Mouse (Mus musculus) c-Kit-negative CD71-positive TER-119-positive erythroid progenitor cells, embryonic 14.5 days (primary cell): Measurements from ENCODE around the gene Mob3a.
A peak's percentile ranks its signal among the peaks of the same experiment; 100 is the strongest.
"Not testable (repeated sequence)": the region's sequence is repeated elsewhere in the genome, so short reads cannot be mapped to it uniquely, and the experiment has no call there.

Experiments
- DNase-seq: peaks from one replicate; pipeline ENCODE4 v3.0.0-alpha.2; 2013; ENCODE audit warnings: low read depth, low spot score

Mob3a gene

DNA sequence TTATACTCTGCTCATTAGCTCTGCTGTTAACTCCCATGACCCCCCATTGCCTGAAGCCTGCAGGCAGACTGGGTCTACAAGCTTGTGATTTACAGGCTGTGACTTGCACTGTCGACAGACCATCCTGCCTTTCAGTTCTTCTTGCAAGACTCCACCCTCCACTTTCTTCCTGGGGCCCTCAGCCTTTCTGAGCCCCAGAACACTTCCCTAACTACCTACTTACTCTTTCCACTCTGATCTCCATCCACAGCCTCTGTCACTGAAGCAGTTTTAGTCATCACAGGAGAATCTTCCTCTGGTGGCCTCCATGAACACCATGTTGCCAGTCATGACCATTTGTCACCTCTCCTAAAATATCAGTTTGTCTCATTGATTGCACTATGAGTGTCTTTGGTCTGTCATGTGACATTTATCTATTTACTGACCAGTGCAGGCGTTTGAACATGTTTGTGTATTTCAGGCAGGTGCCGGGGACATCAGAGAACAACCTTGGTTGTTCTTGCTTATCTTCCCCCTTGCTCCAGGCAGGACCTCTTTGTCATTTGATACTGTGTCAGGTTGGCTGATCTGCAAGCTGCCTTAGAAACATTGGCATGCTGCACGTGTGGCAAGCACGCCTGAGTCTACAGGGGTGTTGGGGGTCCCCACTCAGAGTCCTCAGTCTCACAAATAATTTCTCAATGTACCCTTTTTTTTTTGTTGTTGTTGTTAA lies 38.1 kb downstream of the Mob3a start:
- DNase-seq = no peak

DNA sequence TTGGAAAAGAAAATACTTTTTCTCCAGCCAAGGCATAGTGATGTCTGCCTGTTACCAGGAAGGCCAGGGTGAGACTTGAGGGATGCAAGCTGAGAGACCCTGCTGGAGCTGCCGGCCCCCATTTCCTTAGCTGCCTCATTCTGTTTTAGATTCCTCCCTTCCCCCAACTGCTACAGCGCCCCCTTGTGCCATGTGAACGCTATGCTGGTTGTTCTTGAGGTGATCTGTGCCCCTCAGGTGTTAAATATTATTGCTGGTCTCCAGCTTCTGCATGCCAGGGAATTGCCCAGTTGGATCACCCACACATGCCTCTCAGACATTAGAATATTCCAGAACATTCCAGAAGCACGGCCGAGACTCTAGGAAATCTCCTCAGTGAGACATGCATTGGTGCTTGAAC lies 40.6 kb downstream of the Mob3a start:
- peak; percentile 62 for DNase-seq

DNA sequence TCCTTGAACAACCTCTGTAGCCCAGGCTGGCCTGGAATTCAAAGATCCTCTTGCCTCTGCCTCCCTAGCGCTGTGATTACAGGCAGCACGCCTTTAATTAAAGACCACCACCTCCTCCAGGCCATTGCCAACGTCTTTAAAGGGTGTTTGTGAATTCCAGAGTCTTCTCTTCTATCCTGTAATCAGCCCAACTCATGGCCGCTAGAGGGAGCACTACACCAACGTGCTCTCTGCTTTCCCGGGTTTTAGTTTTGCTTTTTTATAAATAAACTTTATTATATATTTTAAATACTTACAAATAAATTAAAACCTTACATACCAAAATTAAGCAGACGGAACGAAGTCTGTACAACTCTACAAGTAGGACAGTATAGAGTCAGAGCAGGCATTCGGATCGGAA lies 42.6 kb downstream of the Mob3a start:
- DNase-seq = peak; percentile 71

DNA sequence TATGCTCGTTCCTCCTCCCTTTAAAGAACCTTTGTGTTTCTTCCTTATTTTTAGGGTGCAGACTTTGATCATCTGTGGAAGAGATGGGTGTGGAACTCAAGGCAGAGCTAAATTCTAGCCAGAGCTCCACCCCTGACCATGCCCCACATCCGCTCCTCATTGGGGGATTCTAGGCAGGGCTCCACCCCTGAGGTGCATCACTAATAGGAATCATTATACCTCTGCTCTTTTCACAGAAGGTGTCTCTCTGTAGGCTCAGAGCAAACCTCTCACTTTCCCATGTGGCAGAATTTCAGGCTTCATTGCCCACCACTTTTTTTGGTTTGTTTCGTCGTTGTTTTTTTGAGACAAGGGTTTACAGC lies 43.0 kb downstream of the Mob3a start:
- no peak for DNase-seq

DNA sequence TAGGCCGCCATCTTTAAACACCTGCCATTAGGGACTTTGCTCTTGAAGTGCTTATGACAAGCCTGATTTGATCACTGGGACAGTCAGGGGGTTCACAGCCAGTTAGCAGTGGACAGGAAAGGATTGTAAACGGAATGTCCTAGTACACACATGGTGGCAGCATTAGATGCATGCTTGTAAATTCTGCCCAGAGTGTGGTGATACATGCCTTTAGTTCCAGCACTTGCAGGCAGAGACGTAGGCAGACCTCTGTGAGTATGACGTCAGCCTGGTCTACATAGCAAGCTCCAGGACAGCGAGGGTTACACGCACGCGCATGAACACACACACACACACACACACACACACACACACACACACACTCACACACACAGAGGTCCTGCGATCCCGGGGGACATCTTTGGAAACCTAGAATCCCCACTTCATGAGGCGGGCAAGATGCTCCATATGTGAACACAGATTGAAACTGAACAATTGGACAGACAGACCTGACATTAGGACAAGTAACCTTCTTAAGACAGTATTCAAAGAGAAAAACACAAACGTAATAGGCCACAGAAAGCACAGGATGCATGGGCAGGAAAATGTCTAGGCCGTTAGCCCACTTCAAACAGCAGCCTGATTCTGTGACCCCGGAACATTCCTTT lies 43.5 kb downstream of the Mob3a start:
- DNase-seq = no peak

DNA sequence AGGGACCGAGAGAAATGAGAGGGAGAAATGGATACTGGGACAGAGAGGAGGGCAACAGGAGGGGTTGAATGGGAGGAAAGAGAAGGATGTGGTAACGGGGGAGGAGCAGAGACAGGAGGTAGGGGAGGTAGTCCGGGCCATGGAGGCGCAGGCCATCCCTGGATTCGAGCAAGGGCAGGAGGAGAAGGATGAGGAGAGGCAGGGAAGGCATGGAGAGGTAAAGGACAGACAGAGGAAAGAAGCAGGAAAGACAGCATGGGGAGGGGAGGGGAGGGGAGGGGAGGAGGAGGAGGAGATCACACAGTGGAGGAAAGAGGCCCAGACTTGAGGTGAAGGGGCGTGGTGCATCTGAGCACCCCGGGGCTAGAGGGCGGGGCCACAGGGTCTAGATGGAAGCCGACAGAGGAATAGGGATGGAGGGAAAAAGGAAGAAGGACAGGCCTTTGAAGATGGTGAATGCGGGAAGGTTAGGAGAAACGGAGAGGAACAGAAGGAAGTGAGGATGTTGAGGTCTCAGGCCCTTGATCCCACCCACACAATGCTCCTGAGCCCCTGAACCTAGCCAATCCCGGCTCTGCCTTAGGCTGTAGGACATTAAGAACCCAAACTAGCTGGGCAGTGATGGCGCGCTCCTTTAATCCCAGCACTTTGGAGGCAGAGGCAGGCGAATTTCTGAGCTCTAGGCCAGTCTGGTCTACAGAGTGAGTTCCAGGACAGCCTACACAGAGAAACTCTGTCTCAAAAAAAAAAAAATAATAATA lies 44.7 kb downstream of the Mob3a start, which contains the start of gene Btbd2:
TSS of gene Btbd2 (minus strand) at position 209 of the 761 bp plus-strand sequence.
- DNase-seq = peak; percentile 65

DNA sequence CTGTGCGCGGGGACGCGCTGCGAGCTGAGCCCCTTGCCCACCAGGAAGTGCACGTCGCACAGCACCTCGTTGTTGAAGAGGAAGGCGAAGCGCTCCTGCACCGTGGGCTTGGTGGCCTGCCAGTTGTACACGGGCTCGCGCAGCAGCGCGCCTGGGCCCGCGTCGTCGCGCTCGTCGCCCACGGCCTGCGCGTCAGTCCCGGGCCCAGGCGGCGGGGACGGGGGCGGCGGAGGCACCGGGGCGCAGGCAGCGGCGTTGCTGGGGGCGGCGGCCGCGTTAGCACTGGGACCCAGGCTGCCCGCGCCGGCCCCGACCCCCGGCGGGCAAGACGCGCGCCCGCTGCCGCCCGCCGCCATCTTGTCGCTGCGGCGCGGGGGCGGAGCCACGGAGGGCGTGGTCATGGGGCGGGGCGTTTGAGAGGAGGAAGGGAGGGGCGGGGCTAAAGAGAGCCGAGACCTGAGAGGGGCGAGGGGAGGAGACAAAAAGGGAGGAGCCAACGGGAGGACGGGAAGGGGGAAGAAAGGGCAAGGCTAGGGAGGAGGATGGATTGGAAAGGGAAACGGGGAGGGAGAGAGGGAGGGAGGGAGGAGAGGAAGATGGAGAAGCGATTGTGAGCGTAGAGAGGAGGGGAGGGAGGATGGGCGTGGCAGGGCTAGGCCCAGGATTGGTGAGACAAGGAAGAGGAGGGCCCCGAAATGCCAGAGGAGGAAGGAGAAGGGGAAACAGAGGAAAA lies 45.5 kb downstream of the Mob3a start:
- DNase-seq = peak; percentile 94

DNA sequence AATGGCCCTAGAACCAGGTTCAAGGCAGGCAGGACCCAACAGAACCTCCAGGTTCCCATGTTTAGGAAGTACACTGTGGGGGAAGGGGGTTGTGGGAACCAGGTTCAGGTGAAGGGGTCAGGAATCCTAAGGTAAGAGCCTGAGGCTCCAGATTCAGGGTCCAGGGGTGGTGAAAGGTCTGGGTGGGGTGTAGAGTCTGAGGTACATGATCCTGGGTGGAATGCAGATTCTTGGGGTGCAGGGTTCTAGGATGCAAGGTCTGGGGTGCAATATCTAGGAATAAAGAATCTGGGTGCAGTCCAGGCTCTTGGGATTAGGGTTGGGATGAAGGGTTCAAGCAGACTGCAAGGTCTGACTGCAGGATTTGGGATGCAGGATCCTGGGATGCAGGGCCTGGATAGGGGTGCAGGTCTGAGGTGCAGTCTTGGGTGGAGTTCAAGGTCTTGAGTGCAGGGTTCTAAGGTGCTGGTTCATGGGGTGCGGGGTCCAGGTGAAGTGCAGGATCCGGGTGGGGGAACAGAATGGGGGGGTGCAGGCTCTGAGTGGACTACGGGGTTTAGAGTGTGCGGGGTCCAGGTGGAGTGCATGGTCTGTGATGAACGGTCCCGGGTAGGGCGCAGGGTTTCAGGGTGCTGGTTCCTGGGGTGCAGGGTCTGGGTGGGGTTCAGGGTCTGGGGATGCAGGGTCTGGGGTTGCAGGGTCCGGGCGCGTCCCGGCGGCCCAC lies 46.2 kb downstream of the Mob3a start:
- DNase-seq = no peak

DNA sequence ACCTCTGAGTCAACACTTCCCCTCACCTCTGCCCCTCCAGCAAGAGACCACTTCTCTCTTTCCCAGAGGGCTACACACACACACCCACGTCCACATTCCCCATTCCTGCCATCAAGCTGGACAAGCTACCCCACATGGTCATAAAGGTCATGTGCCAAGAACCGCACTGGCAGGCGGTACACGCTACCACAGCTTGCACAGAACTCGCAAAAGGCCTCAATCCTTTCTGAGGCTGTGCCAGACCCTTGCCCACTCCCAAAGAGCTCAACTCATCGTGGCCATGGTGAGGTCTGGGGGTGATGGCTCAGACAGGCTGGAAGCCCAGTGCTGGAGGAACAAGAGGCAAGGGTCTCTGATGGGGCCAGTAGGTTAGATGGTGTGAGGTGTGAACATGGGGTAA lies 46.9 kb downstream of the Mob3a start:
- no peak for DNase-seq

DNA sequence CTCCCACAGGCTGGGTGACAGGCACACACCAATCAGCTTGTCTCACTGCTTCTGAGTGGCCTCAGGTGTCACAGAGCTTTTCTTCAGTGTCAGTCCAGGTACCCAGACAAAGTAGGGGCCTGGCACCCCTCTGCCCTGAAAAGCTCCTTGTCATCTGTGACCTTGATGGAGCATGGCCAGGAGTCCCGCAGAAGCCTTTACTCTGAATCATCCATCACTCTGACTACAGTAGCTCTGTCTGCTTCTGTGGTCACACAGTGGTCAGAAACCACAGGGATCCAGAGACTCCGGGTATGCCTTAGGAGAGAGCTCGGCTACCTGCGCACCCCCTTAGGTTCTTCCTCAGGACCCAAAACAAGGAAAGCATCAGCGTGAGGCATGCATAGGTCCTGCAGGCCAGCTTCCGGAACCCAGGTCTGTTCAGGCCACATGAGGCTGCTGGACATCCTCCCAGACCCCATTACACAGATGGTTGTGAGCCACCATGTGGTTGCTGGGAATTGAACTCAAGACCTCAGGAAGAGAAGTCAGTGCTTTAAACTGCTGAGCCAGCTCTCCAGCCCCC lies 48.5 kb downstream of the Mob3a start:
- no peak for DNase-seq

DNA sequence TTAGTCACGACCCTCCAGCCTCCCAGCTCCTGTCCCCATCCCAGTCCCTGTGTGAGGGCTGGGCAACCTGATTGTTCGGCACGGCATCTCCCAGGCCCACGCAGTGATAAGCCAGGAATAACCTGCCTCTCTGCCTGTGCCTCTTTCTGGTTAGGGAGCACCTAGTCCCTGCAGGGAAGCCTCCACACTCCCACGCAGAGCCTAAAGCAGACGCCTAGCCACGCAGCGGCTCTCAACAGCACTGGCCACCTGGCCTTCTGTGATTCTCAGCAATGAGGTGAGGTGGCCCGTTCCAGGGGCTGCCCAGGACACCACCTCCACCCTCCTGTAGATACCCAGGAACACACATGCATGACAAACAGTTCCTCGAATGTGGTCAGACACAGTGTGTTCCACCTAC lies 51.4 kb downstream of the Mob3a start:
- no peak for DNase-seq

DNA sequence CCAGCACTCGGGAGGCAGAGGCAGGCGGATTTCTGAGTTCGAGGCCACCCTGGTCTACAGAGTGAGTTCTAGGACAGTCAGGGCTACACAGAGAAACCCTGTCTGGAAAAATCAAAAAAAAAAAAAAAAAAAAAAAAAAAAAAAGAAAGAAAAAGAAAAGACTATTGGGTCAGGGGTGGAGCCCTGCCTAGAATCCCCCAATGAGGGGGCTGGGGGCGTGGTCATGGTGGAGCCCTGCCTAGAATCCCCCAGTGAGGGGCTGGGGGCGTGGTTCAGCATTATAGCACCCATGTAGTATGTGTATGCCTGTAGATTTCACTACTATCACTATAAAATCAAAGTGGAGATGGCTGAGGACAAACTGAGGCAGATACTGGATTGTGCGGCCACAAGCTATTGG lies 51.9 kb downstream of the Mob3a start:
- not testable (repeated sequence) for DNase-seq

DNA sequence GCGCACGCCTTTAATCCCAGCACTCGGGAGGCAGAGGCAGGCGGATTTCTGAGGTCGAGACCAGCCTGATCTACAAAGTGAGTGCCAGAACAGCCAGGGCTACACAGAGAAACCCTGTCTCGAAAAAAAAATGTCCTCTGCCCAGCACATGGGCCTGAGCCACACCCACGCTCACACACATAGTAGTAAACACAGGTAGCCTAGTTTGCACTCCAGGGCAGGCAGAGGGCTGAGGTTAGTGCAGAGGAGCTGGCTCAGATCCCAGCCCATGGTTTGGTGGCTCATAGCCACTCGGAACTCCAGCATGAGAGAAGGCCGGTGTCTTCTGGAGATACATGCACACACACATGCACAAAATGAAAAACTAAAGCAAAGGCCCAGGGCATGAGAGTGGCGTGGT lies 54.8 kb downstream of the Mob3a start:
- DNase-seq = no peak

DNA sequence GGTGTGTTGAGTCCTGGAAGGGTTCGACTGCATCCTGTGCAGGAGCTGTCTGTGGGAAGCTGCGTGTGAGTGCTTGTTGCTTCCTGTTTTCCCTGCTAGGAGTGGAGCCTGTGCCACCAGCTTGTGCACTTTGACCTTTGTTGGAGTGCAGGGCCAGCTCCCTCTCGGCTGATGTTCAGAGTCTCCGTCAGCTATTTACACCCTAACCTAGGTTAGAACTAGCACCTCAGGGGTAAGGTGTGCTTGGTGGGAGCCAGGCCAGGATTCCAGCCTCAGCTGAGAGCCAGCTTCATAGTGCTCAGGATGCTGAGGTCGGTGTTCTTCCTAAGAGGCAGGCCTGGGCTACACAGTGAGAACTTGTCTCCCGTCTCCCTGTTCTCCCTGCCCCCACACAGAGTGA lies 66.4 kb downstream of the Mob3a start:
- DNase-seq = no peak
